Mouse (Mus musculus): ENCODE results near the gene Aqp5.

Aqp5 gene

DNA sequence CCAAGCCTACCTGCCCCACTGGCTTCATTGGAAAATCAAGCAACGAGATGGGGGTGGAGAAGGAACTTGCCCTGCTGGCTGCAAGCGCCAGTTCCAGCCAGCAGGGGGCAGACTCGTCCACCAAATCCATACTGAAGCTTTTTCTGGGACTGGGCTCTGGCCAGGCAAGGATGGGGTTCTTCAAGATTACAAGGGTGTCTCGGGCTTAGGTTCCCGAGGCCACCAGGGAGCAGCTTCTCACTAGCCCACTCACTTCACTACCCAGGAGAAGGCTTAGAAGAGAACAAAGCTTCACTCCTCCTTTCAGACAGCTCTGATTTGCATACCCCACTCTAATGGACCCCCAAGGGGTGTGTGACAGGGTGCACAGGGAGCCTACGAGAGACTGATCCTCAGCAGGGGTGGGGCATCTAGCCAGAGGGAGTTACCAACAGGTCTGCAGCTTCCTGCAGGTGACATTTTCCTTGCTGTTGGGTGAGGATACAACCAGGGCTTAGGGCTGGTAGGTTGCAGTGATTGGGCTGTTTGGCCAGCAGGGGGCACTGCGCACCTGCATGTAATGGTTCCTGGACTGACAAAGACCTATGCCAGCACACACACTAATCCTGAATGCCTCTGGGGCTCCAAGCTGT lies 5.6 kb downstream of the Aqp5 start:
- peak; percentile 70 to 73 for DNase-seq (ENCODE audit: low spot score in 2 of 2)

DNA sequence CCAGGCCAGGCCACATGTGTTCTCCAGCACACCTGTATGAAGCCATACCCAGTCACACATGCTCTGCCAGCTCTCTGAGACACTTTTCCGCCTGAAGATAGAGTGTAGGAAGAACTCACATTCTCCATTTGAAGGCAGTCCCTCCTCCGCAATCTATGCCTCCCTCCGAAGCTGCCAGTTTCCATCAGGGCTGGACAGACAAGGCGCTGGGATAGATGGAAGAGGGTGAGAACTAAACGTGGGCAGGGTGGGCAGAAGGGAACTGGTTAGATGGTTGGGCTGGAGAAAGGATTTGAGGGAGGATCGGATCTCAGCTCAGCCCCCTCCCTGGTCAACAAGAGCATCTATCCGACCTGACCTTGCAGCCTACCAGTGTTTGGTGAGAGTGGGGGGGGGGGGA lies 6.3 kb downstream of the Aqp5 start:
- DNase-seq (ENCODE audit: low spot score in 2 of 2): no peak

DNA sequence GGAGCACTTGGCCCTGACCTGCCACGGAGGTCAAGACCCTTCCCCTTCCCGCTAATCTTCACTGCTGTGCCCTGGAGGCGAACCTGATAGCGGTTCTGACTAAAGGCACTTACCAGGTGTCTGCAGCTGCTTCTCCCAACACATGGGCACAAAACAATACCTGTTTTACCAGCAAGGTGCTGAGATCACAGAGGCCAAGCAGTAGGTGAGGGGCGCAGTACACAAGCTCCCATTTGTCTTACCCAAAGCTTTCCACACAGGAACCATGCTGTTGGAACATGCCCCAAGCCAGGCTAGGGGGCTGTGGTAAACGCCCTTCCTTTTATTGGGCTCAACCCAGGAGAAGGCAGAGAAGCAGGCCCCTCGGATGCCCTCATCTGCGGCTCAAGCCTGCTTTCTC lies 7.0 kb downstream of the Aqp5 start:
- DNase-seq (ENCODE audit: low spot score in 2 of 2): no peak

DNA sequence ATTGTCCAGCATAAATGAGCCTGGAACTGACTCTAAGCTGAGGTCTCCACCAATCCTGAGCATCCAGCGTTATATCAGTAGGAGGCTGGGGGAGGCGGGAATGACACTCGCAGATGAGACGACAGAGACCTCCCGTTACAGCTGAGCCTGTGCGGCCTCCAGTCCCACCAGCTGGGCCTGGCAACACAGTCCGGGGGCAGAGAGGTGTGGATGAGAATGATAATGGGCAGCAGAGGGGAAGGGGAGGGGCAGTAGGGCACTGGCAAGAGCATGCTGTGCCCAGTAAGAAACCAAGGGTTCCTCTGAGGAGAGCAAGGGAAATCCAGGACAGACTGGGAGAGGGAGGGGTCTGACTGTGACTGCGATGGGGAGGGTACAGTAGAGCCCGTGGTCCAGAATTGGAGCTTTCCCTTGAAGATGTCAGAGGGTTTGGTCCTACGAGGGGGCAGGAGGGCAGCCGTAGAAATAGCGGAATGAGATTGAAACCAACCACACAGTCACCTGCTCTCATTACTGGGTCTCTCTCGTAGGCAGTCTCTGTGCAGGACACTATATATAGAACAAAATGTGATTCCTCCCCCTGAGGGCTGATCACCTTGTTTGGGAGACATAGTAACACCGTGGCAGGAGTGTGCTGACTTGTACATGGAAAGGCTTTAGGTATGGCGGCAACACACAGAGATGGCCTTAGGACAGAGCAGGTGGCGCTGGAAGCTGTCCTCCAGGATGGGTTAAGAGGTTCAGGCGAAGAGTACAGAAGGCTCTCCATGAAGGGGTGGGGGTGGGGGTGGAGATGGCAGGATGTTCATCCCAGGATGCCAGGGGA lies 8.9 kb downstream of the Aqp5 start:
- no peak for DNase-seq (ENCODE audit: low spot score in 2 of 2)

DNA sequence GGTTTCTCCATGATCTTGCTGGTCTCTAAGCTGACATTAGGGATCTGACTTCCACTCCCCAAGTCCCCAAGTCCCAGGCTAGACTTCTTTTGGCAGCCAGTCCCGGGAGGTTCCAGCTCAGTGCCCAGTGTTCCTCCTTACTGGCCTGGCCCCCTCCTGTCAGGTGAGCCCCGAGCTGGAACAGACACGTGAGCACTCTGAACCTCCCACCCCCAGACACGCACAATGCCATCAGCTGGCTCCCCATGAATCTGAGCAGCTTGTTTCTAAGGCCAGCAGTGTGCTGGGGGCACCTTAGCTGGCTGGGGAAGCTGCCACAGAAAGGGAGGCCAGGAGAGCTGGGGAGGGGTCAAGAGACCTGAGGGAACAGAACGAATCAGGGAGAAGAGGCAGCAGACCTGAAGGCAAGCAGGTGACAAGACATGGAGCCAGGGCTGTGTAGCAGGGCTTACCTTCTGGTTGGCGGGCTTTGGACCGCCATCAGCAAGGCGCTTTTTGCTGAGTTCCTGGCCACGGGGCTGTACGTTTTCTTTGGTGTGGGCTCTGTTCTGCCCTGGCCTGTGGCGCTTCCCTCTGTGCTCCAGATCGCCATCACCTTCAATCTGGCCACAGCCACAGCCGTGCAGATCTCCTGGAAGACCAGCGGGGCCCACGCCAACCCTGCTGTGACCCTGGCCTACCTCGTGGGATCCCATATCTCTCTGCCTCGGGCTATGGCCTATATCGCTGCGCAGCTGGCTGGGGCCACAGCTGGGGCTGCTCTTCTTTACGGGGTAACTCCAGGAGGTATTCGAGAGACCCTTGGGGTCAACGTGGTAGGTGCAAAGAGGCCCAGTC lies 10.6 kb downstream of the Aqp5 start, which contains the start of gene Aqp6:
Aqp6 (plus strand) TSS at position 415 of the 837 bp plus-strand sequence.
- no peak for DNase-seq (ENCODE audit: low spot score in 2 of 2)

DNA sequence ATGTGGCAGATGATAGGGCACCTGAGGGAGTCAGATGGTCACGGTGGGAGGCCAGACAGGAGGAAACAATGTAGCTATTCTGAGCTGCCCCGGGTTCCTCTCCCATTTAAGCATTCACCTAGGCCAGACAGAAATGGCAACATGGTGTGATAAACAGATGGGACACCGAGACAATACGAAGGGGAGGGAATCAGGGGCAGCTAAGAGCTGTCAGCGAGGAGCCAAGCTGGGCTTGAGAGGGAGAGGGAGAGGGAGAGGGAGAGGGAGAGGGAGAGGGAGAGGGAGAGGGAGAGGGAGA lies 11.2 kb downstream of the Aqp5 start:
- DNase-seq (ENCODE audit: low spot score in 2 of 2): no peak

DNA sequence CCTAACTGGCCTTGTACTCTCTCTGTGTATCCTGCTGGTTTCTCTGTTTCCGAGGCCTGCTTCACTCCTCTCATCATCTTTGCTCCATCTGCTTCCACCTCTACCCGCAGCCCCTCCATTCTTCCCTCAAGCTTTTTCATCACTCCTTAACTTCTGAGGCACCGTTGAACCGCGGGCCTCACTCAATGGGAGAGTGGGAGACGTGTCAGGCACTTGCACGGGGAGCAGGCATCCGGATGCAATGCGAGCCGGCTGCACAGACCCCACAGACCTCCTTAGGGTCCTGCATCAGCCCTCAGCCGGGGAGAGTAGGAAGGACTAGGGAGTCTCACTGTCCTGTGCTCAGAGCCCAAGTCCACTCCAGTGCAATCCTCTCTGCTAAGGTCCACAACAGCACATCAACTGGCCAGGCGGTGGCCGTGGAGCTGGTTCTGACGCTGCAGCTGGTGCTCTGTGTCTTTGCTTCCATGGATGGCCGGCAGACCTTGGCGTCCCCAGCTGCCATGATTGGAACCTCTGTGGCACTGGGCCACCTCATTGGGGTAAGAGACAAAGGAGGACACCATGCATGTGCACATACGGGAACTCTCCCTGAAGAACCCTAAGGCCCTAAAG lies 11.7 kb downstream of the Aqp5 start:
- no peak for DNase-seq (ENCODE audit: low spot score in 2 of 2)

DNA sequence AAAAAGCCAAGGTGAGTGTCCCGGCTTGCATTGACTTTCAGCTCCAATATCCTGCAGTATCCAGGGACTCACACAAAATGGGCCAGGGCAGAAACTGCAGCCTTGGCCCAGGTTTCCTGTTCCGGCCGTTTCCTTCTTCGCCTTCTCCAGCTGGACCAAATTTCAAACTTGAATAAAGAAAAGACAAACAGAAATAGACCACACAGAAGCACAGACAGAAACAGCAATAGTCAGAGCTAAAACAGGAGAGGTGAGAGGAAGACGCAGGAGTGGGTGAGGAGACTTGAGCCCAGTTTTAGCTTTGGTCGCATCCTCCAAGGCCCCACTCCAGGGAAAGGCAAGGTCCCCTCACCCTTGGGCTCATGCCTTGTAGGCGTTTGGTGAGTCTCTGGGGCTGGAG lies 12.6 kb downstream of the Aqp5 start:
- no peak for DNase-seq (ENCODE audit: low spot score in 2 of 2)

DNA sequence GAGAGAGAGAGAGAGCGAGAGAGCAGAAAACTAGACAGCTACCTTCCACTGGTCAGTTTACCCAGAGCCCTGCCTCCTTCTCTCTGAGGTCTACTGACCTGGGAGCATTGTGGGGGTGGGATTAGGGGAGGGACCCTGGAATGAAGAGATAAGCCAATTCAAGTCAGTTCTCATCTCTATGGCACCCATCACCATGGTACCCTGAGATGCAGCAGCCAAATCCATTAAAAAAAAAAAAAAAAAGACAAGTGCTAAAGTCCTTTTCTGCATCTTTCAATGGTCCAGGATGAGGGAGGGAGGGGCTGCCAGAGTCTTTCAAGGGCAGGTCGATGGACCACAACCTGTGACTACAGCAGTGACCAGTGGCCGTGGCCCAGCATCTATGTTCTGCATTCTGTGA lies 15.0 kb downstream of the Aqp5 start:
- DNase-seq (ENCODE audit: low spot score in 2 of 2): no peak

DNA sequence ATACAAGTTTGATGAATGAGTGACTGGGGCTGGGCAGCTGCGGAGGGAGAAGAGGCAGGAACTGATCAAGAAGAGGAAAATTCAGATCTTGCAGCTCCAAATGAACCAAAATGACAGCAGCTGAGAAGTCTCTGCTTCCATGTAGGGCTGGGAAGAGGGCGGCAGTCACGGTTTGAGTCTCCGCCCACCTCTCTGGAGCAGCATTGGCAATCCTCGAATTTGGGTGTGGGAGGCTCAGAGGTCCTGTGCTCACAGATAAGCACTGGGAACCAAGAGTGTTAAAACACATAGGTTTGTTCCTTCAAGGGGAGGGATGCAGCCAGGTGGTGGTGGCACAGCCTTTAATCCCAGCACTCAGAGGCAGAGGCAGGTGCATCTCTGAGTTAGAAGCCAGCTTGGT lies 15.9 kb downstream of the Aqp5 start:
- no peak for DNase-seq (ENCODE audit: low spot score in 2 of 2)

DNA sequence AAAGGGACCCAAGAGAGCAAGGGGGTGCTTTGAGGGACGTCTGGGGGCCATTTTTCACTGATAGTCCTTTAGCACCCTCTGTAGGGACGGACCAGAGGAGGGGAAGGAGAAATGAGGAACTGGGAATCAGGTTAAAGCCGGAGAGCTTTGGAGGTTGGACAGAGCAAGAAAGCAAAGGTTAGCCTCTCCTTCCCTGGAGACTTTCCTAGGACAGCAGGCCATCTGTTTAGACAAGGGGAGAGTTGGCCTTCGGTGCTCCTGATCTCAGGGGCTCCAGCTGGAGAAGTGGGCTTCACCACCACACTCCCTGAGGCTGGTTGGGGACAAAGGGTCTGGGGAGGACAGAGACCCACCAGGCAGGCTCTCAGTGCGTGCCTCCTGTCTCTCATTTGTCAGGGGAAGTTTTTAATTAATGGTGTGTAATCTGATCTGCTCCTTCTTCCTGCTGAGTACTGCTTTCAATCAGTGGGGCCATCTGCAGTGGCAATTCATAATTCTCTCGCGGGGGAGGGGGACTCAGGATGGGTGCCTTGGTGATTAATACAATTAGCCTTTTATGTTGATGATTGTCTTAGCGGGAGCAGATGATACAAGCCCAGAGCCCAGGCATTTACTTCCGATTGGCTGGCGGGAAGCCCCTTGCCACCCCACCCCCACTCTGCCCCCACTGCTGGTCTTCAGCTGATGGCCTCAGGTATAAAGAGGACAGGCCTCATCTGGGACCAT lies 17.0 kb downstream of the Aqp5 start:
- no peak for DNase-seq (ENCODE audit: low spot score in 2 of 2)

DNA sequence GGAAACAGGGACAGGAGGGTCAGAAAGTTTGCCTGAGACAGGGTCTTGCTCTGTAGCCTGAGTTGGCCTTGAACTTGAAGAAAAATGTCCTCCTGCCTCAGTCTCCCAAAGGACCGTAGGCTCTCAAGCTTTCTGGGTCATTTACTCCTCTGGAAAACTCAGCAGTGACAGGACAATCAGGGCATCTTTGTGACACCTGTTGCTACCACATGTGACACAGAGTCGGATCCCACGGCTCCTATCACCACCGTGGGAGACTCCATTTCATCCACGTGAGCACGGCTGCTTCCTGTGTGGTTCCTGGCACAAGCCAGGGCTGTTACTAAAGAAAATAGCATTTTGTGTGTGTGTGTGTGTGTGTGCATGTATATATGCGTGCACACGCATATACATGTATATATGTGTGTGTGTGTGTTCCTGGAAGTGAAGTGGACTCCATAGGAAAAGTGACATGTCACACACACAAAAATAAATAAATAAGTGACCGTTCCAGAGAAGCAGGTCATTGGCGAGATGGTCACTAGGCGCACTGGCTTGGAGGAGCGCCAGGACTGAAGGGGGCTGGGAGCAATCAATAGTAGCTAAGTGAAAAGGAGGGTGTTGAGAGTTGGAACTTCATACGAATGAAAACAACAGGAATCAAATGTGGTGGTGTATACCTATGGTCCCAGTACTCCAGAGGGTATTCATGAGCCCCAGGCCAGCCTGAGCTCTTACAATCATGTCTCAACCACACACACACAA lies 18.0 kb downstream of the Aqp5 start:
- DNase-seq (ENCODE audit: low spot score in 2 of 2): no peak

DNA sequence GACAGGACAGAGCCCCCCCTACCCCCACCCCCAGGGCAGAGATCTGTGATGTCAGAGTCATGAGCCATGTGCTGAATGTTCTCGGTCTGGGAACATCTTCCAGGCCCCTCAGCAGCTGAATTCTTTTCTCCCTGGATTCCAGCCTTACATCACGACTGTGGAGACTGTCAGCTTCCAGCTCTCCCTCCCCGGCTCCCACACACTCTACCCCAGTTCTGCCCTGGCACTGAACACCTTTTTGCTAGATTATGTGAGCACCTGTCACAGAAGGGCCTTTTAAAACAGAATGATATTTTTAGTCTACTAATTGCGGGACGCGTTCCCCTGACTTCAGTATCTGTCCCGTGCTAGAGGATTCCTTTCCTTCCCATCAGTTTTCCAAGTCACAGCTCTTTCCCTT lies 21.0 kb downstream of the Aqp5 start:
- no peak for DNase-seq (ENCODE audit: low spot score in 2 of 2)

DNA sequence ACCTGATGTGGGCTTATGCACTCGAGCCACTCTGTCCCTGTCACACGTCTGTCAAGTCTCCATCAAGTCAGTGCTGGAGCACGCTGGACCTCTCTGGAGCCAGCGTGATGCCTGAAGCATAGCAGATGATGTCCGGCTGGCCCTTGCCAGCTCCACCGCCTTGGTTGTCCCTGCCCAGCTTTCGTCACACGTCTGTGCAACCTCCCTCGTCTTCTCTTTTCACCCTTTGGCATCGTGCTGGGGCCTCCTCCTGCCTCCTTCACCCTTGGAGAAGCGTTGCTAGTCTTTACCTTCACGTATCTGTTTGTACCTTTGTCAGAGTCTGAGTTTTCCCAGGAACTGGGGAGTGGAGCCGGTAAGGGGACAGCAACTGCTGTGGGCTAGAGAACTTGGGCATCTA lies 23.7 kb downstream of the Aqp5 start:
- DNase-seq (ENCODE audit: low spot score in 2 of 2): no peak

DNA sequence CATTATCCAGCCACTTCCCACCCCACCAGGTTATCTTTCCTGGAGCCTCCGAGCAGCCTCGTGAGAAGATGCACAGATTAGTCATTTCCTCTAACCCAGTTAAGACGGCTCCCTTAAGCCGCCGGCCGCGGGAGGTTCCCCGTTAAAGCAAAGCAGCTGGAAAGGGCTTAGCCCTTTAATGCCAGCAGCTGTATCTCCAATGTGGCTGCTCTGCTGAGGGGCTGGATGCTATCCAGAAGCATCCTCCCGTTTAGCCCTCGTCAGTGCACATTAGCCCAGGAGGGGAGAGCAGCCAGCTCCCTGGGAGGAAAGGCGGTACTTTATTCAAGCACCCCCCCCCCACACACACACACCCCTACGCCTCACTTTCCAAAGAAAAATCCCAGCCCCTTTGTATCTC lies 24.2 kb downstream of the Aqp5 start:
- no peak for DNase-seq (ENCODE audit: low spot score in 2 of 2)

DNA sequence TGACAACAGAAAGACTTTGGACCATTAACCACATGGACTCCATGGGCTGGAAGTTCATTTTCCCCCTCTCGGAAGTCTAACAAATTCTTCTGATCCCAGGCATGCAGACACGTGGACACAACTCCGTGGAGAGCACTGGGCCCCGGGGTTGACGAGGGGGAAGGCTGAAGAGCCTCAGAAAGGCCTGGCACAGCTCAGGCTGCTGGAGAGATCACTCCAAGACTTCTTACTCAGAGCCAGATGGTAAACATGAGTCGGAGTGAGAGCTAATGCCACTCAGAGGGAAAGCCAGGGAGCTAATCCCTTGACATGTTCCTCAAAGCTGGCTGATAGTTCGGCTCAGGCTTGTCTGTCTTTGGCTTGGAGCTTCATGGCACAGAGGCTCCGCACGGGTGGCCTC lies 24.7 kb downstream of the Aqp5 start:
- DNase-seq (ENCODE audit: low spot score in 2 of 2): no peak

DNA sequence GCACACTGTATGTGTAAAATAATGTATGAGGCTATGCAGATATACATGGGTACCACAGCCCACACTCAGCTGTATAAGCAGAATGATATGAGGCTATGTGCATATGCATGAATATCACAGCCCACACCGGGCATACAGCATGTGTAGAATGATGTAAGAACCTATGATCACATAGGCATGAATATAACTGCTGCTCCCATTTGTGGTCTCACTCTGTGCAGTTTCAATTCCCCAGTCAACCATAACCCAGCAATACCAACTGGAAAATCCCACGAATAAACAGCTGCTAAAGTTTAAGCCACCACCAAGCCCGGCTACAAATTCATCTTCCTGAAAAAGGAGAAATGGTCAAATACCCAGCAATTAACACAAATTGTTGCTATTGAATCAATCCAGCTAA lies 28.0 kb downstream of the Aqp5 start:
- DNase-seq (ENCODE audit: low spot score in 2 of 2): no peak

DNA sequence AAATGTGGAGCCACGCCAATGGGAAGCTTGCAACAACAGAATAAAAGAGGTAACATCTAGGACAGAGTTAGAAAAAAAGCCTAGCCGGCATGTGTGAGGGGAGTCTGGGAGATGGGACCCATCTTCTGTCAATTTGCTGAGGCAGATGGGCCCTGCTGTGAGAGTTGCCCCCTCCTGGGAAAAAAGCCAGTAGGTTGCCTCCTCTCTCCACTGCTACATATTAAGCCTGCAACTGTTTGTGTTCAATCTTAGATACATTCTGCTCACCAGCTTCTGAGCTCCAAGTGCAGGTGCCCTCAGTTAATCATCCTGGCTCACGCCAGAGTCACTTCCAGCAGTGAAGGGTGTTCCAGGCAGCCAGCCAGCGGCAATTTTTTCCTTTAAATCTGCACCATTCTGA lies 29.2 kb downstream of the Aqp5 start:
- no peak for DNase-seq (ENCODE audit: low spot score in 2 of 2)

DNA sequence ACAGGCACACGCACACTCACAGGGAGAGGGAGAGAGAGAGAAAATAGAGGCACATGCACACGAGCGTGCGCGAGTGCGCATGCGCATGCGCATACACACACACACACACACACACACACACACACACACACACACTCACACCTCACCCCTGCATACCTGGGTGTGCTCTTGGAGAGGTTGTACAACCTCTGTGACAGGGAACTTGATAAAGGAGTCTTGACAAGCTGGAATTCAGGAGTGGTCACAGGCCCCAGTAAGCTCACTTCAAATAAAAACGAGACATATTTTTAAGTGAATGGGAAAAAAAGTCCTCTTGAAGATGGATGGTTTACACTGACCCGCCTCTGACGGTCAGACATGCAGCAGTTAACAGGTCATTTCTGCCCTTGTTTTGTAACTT lies 31.5 kb downstream of the Aqp5 start:
- DNase-seq (ENCODE audit: low spot score in 2 of 2): no peak

DNA sequence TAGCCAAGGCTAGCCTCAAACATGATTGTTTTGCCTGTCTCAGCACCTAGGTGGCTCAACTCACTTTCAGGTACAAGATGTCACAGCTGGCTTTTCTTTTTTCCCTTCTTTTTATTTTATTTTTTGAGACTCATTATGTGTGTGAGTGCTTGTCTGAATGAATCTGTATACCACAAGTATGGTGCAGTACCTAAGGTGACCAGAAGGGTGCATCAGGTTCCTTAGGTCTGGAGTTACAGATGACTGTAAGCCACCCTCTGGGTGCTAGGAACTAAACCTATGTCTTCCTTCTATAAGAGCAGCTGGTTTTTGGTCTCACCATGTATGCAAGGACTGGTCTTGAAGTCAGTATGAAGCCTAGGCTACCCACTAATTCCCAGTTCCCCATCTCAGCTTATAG lies 41.0 kb downstream of the Aqp5 start:
- no peak for DNase-seq (ENCODE audit: low spot score in 2 of 2)

DNA sequence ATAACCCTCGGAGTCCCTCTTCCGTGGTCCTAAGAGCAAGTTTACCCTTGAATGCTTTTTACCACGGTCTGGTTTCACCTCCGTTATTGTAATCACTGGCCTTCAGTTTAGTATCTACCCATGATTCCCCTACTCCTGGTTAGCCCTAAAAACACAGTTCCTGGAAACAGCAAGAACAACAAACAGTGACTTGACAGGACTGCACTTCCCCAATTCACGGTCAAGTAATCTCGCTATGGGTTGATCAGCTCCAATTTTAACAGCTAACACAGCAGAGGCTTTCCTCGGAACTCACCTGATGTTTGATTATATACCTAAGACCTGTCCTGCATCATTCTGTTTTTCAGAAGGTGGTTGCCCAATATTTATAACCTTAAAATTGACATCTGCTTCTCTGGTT lies 44.1 kb downstream of the Aqp5 start:
- DNase-seq (ENCODE audit: low spot score in 2 of 2): no peak

Data from natural killer cell, adult 2 months (primary cell).